Mouse (Mus musculus): ENCODE data around the gene Zfp992.
"Not testable (repeated sequence)": the region's sequence is repeated elsewhere in the genome, so short reads cannot be mapped to it uniquely, and the experiment has no call there.

Gene Zfp992

GRCm38 (mm10) chr4:146474716-146475676, 26.2 kb downstream of the Zfp992 start:
- not testable (repeated sequence) for DNase-seq (ENCODE audit: low spot score in 2 of 2)

DNA sequence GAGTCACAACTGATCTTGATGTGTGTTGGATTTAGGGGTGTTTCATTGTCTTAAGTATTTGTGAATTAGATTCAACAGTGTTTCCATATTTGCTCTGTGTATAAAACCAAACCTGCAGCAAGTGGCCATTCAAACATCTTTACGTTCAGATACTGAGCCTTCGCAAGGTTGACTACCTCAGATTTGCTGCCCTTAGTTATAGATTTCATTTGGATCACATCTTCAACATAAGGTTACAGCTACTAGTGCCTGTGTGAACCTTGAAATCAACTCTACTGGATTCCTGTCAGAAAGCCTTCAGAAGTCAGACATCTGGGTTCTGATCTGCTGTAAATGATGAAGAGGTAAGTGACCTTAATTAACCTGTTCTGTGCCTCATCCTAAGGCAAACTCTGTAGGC, 27.4 kb downstream of the Zfp992 start:
- DNase-seq (ENCODE audit: low spot score in 2 of 2): not testable (repeated sequence)

DNA sequence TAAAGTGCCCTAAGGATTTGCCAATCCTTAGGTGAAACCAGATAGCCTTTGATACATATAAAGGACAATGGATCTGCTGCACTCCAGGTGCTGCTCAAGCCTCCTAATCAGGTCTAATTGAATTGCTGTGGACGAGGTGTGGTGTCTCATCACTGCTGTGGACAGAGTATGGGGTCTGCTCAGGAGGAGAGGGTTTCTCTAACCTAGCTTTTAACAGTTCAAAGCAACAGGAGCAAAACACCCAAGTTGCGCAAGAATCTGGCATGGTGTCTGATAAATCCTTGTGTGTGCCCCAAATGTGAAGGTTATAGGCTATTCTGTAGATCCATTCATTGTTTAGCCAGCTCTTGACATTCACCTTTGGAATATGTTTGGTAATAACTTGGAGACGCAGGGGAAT, 28.1 kb downstream of the Zfp992 start:
- not testable (repeated sequence) for DNase-seq (ENCODE audit: low spot score in 2 of 2)

DNA sequence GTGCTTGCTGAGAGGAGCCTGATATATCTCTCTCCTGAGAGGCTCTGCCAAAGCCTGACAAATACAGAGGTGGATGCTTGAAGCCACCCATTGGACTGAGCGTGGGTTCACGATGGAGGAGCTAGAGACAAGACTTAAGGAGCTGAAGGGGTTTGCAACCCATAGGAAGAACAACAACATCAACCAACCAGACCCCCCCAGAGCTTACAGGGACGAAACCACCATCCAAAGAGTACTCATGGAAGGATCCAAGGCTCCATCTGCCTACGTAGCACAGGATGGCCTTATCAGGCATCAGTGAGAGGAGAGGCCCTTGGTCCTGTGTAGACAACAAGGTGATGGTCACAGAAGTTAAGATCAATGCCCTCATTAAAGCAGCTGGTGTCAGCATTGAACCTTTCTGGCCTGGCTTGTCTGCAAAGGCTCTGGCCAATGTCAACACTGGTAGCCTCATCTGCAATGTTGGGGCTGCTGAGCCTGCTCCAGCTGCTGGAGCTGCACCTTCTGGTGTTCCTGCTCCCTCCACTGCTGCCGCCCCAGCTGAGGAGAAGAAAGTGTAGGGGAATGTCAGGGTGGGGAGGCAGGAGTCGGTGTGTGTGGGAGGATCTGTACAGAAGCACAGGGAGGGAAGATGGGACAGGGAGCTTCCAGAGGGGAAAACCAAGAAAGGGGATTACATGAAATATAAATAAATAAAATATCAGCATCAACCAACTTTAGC, 31.7 kb downstream of the Zfp992 start:
- DNase-seq (ENCODE audit: low spot score in 2 of 2): peak in 1 of 2 experiments; percentile 70

GRCm38 (mm10) chr4:146482546-146482945, 33.7 kb downstream of the Zfp992 start:
- DNase-seq (ENCODE audit: low spot score in 2 of 2): not testable (repeated sequence)

DNA sequence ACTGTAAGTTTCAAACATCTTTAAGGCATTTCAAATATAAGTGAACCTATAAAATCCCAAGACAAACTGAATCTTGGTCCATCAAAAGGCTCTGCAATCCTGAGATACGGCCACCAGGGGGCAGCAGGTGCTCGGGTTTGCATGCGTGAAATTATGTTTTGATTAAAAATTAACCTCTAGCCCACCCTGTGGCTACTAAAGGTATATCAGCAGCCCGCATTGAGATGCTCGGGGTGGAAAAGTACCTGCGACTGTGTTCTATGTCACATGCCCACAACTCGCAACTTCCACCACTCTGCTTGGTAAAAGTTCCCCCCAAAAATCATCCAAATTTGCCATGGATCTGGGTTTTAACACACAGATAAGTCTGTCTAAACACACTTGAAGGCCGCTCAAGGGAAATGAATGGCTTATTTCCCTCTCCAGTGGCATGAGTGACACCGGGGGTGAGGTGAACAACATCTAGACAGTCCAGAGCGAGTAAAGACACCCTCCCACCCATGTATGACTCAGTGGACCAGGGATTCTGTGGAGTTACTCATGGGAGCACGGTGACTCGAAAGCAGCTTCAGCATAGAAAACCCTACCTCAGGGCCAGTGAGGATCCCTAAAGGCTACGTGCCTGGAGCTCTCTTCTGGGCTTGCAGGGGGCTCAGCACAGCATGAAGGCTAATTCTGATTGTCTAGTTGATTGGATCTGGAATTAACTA, 34.9 kb downstream of the Zfp992 start:
- DNase-seq (ENCODE audit: low spot score in 2 of 2): peak in 1 of 2 experiments; percentile 65

GRCm38 (mm10) chr4:146484676-146485075, 35.9 kb downstream of the Zfp992 start:
- not testable (repeated sequence) for DNase-seq (ENCODE audit: low spot score in 2 of 2)

GRCm38 (mm10) chr4:146485183-146485939, 36.5 kb downstream of the Zfp992 start:
- not testable (repeated sequence) for DNase-seq (ENCODE audit: low spot score in 2 of 2)

- not testable (repeated sequence) for DNase-seq (ENCODE audit: low spot score in 2 of 2)
Observed at GRCm38 (mm10) chr4:146486753-146487152, 37.9 kb downstream of the Zfp992 start.

GRCm38 (mm10) chr4:146489196-146489595, 40.4 kb downstream of the Zfp992 start:
- DNase-seq (ENCODE audit: low spot score in 2 of 2): not testable (repeated sequence)

DNA sequence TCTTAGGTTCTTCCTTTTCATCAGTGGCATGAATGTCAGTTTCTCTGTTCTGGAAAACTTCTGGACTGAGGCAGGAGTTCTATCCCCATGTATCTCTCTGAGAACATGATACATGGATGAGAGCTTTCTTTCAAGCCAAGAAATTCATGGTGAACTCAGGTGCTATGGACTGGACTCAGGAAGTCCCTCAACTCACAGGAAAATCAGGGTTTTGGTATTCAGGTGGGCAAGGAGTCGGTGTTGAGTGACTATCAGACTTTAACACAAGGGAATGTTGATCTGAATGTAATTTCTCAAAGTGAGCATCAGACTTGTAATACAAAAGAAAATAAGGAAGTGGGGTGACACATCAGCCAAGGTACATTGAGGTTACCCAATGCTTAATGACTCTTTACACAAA, 43.2 kb downstream of the Zfp992 start:
- DNase-seq (ENCODE audit: low spot score in 2 of 2): not testable (repeated sequence)

GRCm38 (mm10) chr4:146492439-146492838, 43.6 kb downstream of the Zfp992 start:
- no peak for DNase-seq (ENCODE audit: low spot score in 2 of 2)

GRCm38 (mm10) chr4:146492851-146493250, 44.0 kb downstream of the Zfp992 start:
- DNase-seq (ENCODE audit: low spot score in 2 of 2): no peak

GRCm38 (mm10) chr4:146493319-146493907, 44.6 kb downstream of the Zfp992 start:
- DNase-seq (ENCODE audit: low spot score in 2 of 2): not testable (repeated sequence)

DNA sequence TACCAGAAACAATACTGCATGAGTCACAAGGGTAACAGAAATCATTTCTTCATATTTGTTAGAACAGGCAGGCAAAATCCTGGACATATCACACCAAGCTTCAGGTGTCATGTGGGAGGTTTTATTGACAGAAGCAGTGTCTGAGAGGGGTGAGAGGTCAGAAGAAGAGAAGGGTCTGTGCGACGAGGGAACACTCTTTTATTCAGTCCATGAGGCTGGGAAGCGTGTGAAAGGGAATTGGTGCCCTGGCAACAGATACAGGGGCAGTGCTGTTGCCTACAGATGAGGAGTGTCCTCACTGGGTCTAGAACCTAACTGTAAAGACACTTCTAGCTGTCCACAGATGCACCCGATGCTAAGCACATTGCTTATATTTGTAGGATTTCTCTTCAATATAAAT, 46.2 kb downstream of the Zfp992 start:
- no peak for DNase-seq (ENCODE audit: low spot score in 2 of 2)

DNA sequence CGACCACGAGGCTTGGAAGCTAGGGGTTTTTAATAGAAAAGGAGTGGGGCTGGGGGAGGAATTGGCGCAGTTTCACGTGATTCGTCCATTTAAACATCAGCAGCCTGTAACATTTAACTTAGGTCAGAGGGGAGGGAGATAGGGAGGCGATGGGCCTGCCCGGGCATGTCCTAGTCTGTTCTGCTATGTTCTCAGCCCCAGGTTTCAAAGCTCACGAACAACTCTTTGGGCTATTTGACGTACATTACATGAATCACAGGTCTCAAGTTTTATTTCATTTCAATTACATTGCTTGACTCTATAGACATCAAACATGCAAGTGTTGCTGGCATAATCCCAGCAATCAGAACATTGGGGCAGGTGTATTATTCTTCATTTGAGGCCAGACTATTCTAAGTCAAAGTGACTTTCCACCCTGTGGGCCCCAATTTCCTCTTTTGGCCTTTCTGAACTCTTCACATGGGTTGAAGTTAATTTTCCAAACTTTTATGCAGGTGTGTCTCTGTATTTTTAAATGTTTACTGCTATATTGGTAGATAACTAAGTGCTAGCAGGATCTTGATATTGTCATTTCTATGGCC, 49.0 kb downstream of the Zfp992 start:
- not testable (repeated sequence) for DNase-seq (ENCODE audit: low spot score in 2 of 2)

GRCm38 (mm10) chr4:146501727-146502126, 52.9 kb downstream of the Zfp992 start, which contains the start of gene Zfp981:
Gene Zfp981, plus strand, starts transcription at chr4:146502027.
- not testable (repeated sequence) for DNase-seq (ENCODE audit: low spot score in 2 of 2)

GRCm38 (mm10) chr4:146509029-146509428, 60.2 kb downstream of the Zfp992 start:
- not testable (repeated sequence) for DNase-seq (ENCODE audit: low spot score in 2 of 2)

DNA sequence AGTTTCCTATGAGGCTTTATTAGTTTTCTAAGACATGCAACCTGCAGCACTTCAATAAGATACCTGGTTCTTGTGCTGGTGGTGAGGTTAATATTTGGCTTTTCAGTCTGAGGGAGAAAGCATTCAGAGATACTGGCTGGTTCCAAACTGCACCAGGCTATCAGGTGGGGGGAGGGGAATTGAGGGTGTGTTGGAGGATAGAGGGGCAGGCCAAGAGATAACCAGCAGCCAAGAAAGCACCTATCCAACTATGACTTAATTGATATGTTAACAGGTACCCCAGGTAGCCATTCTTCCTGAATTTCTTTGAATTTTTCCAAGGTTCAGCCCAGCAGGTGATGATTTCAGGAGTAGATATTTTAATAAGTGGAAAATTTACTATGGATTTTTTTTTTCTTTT, 63.0 kb downstream of the Zfp992 start:
- not testable (repeated sequence) for DNase-seq (ENCODE audit: low spot score in 2 of 2)

DNA sequence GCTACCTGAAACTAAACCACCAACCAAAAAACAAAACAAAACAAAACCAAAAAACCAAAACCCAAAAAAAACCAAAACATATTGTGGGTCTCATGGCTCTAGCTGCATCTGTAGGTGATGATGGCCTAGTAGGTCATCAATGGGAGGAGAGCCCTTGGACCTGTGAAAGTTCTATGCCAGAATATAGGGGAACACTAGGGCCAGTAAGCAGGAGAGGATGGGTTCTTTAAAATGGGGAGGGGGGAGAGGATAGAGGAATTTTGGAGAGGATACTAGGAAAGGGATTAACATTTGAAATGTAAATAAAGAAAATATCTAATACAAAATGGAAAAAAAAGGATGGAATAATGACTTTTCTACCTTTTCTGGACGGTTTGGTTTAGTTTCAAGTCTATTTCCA, 67.7 kb downstream of the Zfp992 start:
- DNase-seq (ENCODE audit: low spot score in 2 of 2): no peak

All from urinary bladder, postnatal 4 days (tissue).